Mouse (Mus musculus) intestine, embryonic 14.5 days (tissue): ENCODE data around the gene Twf1. TPM values are rescaled to one million over a fixed set of nuclear protein-coding genes. Genes with fewer than 3 reads are reported as not detected.

ENCODE experiments used
- ATAC-seq: fragments of 200-750 bp; cut with Nextera tagmentation; replicated peaks from 2 replicates; pipeline ENCODE4 v1.8.0; 2017; ENCODE audit warnings: low read depth, moderate number of reproducible peaks, moderate TSS enrichment, moderate library complexity; ENCODE audit not compliant: low FRiP score, low TSS enrichment
- DNase-seq: peaks from one replicate; pipeline ENCODE4 v3.0.0-alpha.2; 2018; ENCODE audit warnings: low spot score
- H3K27ac ChIP-seq: fragments of 300-500 bp; sonication (generic); 2 replicates; pipeline ENCODE4 v1.5.1; 2014; ENCODE audit warnings: low read depth, mild to moderate bottlenecking, control low read depth
- H3K27me3 ChIP-seq: fragments of 300-500 bp; sonication (generic); replicated peaks from 2 replicates; pipeline ENCODE4 v1.6.1; 2014; ENCODE audit warnings: low read length, control low read depth; ENCODE audit not compliant: control insufficient read depth, insufficient read depth
- H3K36me3 ChIP-seq: fragments of 300-500 bp; sonication (generic); 2 replicates; pipeline ENCODE4 v1.6.1; 2014; ENCODE audit warnings: low read length, control low read depth; ENCODE audit not compliant: control insufficient read depth, insufficient read depth
- H3K4me1 ChIP-seq: fragments of 300-500 bp; sonication (generic); replicated peaks from 2 replicates; pipeline ENCODE4 v1.6.1; 2014; ENCODE audit warnings: low read length, control low read depth, mixed read lengths; ENCODE audit not compliant: control insufficient read depth, insufficient read depth
- H3K4me2 ChIP-seq: fragments of 300-500 bp; sonication (generic); 2 replicates; pipeline ENCODE4 v1.6.1; 2014; ENCODE audit warnings: low read length
- H3K4me3 ChIP-seq: fragments of 300-500 bp; sonication (generic); 2 replicates; pipeline ENCODE4 v1.5.1; 2014; ENCODE audit warnings: low read depth, low read length, control low read depth, mixed read lengths
- H3K9ac ChIP-seq: fragments of 300-500 bp; sonication (generic); 2 replicates; pipeline ENCODE4 v1.6.1; 2014; ENCODE audit warnings: mild to moderate bottlenecking, low read length
- H3K9me3 ChIP-seq: fragments of 300-500 bp; sonication (generic); 2 replicates; pipeline ENCODE4 v1.6.1; 2016; ENCODE audit warnings: low read length, control low read depth; ENCODE audit not compliant: control insufficient read depth
- WGBS: fragments of 180-500 bp; shearing (Covaris S2); extraction: QIAGEN DNeasy Blood & Tissue Kit; methylation state at CpG from one replicate; pipeline ENCODE4 v1.1.7; 2014; 5-methylcytosine and 5-hydroxymethylcytosine counted together
- polyA plus RNA-seq: library from polyadenylated mRNA; unstranded; fragments of >200 nt; fragmentation: Nextera tagmentation; extraction: Ambion mirVana; gene quantifications from 2 replicates; pipeline ENCODE4 v1.2.1, GENCODE M21; 2014

The Twf1 gene
- 97.9 and 101 TPM in 2 replicates for polyA plus RNA-seq

DNA sequence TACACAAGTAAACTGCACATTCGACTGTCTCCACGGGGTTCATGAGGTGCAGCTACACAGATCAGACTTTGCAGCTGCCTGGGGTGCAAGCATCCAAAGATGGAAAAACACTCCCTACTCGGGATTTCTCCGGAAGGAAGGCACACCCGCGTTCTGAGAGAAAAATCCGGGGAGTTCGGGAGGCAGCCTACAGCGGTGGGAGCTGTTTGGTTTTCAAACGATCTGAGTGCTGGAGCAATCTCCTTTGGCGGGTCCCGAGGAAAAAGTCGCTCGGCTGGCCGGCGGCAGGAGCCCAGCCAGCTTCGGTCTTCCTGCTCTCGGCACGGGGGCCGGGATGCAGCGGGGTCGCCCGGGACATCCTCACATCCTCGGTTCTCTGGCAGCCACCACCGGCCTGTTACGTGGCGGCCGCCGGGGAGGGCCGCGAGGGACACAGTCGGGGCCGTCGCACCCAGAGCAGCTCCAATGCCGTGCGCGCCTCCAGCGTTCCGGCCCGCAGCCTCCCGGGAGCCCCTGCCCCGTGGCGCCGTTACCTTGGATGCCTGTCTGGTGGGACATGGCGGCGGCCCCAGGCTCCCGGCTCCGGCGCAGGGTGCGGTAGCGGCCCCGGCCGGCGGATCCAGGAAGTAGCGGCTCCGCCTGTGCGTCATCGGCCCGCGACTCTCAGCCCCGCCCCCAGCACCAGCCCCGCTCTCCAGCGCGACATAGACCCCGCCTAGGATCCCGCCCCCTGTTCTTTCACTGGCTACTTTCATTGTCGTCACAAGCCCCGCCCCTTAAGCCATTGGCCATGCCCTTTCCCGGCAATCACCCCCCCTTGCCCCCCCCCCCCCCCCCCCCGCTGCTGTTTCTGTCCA, at the start of gene Twf1:
TSS of gene Twf1 (minus strand) at position 671 of the 857 bp plus-strand sequence.
- H3K4me2 ChIP-seq = peak within 1 kb of the TSS; percentile 76
- ATAC-seq (peak; percentile 99), DNase-seq (peak; percentile 99)
- under 1% methylated on average over 68 of the region's 70 CpGs for WGBS
- no peaks in the 10 kb centered on the region for H3K27me3 ChIP-seq
- H3K9me3 ChIP-seq = no peaks in the 10 kb centered on the region
- peak within 1 kb of the TSS; percentile 95 for H3K4me3 ChIP-seq
- peaks cover 19% of the 10 kb centered on the region for H3K36me3 ChIP-seq
- H3K9ac ChIP-seq = peak within 1 kb of the TSS; percentile 78
- peaks cover 12% of the 10 kb centered on the region for H3K4me1 ChIP-seq
- peak within 1 kb of the TSS; percentile 77 for H3K27ac ChIP-seq

DNA sequence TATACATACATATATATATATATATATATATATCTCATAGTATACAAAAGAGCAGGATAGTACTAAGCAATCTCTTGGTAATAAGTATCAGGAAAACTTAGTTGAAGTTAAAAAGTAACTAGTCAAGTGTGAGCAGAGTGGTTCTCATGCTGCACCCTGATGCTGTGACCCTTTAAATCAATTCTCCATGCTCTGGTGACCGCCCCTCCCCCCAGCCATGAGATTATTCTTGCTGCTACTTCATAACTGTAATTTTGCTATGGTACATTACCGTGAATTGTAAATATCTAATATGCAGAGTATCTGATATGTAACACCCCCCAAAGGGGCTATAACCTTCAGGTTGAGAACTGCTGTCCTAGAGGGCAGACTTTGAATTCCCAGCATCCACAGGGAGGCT, 49.4 kb upstream of the Twf1 start:
- Histone ChIP-seq H3K9me3 (no peaks in the 10 kb centered on the region), H3K9ac (no peak overlapping the region)

DNA sequence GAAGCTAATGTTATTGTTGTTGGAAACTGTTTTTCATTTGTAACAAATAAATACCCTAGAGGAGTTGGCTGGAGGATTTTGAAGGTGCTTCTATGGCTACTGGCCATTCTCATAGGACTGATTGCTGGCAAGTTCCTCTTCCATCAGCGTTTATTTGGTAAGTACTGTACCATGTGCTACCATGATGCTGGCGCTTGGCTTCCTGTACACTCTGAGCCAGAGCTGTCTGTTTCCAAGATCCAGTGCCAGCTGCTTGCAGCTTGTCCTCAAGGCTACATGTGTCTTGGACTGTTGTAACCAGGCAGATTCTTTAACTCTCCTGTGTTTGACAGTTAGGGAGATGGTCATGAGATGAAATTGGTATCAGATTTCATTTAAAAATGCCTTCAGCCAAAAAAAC, 48.5 kb upstream of the Twf1 start:
- no peak overlapping the region for H3K27ac ChIP-seq
- 67% methylated on average over 2 of the region's 2 CpGs for WGBS
- no peak overlapping the region for H3K9ac ChIP-seq
- H3K4me2 ChIP-seq = no peak overlapping the region
- ATAC-seq (no peak), DNase-seq (no peak)
- H3K4me3 ChIP-seq = no peak overlapping the region
- H3K4me1 ChIP-seq = no peaks in the 10 kb centered on the region
- H3K36me3 ChIP-seq = no peaks in the 10 kb centered on the region
- H3K9me3 ChIP-seq = no peaks in the 10 kb centered on the region
- H3K27me3 ChIP-seq = no peaks in the 10 kb centered on the region

More for the DNA sequence above, 49.4 kb upstream of the Twf1 start:
- DNase-seq (no peak), ATAC-seq (no peak)
- no peak overlapping the region for H3K27ac ChIP-seq
- H3K4me3 ChIP-seq = no peak overlapping the region
- H3K27me3 ChIP-seq = no peaks in the 10 kb centered on the region
- H3K36me3 ChIP-seq = no peaks in the 10 kb centered on the region
- H3K4me1 ChIP-seq = no peaks in the 10 kb centered on the region
- 87% methylated on average over 2 of the region's 2 CpGs for WGBS
- H3K4me2 ChIP-seq = no peak overlapping the region

DNA sequence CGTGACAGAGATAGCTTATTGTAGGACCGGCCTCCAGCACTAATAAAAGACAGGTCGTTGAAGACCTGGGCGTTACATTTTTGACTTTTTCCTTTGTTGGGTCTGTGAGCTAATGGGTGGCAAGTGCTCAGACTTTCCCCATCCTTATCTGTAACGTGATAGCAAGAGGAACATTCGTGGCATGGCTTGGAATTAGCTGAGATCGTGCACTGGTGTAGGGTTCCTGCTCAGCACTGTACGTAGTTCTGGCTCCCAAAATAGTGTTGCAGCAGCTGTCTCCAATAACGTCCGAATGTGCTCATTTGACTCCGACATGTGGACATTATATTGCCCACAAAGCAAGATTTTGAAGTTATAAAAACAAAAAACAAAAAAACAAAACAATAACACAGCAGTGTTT, 44.8 kb upstream of the Twf1 start:
- Histone ChIP-seq H3K4me1 (no peaks in the 10 kb centered on the region), H3K27ac (no peak overlapping the region), H3K4me2 (no peak overlapping the region), H3K36me3 (no peaks in the 10 kb centered on the region), H3K4me3 (no peak overlapping the region), H3K9me3 (no peaks in the 10 kb centered on the region), H3K9ac (no peak overlapping the region), H3K27me3 (peaks cover 15% of the 10 kb centered on the region)
- ATAC-seq (no peak), DNase-seq (no peak)
- 79% methylated on average over 11 of the region's 11 CpGs for WGBS

DNA sequence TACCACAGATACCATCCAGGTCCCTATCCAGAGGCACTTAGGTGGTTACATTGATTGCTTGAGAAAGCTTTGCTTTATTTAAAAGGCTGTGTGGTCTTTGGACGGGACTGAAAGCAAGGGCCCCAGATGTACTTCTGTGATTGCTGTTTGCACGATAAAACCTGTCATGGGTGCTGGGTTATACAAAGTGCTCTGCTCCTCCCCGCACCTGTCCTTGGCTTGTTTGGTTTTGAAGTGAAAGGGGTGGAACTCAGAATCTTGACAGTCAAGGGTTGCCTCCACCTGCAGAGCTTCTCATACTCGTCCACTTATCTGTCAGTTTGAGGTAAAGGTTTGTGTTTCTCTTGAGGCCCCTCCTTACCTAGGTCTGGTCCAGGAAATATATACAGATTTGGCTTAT, 40.9 kb upstream of the Twf1 start:
- no peaks in the 10 kb centered on the region for H3K36me3 ChIP-seq
- DNase-seq (no peak), ATAC-seq (no peak)
- no peak overlapping the region for H3K4me2 ChIP-seq
- H3K4me3 ChIP-seq = no peak overlapping the region
- WGBS = 52% methylated on average over 4 of the region's 4 CpGs
- no peak overlapping the region for H3K27ac ChIP-seq
- peaks cover 19% of the 10 kb centered on the region for H3K27me3 ChIP-seq
- 0 out of 2 replicates have a peak, but pooled peaks cover 4% of the 10 kb centered on the region for H3K4me1 ChIP-seq
- H3K9ac ChIP-seq = no peak overlapping the region
- H3K9me3 ChIP-seq = no peaks in the 10 kb centered on the region

DNA sequence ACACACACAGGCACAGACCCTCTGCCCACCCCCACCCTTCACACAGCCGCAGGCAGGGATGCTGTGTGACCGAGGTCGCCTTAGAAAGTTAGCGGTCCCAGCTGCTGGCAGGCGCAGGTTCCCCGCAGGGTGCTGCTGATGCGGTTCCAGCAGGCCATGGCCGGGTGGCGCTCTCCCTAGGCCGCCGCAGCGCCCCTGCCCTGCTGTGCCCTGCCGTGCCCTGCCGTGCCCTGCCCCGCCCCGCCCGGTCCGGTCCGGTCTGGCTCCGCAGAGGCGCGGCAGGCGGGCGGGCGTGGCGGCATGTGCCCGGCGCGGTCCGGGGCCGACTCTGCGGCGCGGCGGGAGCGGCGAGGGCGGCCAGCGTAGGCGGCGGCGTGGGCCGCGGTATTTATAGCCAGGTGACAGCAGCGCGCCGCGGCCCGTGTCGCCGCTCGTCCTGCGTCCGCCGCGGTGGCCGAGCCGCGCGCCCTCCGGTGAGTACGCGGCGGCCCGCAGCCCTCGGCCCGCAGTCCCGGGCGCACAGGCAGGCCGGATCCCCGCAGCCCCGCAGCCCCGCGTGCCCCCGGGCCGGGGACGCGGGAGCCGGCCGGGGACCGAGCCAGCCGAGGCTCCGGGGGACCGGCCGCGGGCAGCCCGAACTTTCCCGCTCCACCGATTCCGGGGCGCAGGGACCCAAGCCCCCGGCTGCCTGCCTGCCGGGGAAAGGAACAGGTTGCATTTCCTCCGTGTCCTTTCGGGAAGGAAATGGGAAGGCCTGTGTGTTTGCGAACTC, 39.3 kb upstream of the Twf1 start, which contains the start of gene Tmem117:
TSS of gene Tmem117 (plus strand) at position 403 of the 772 bp plus-strand sequence.
- Histone ChIP-seq H3K4me3 (peak within 1 kb of the TSS; percentile 50), H3K36me3 (no peaks in the 10 kb centered on the region), H3K9ac (peak within 1 kb of the TSS; percentile 57), H3K27ac (no peak within 1 kb of the TSS), H3K9me3 (no peaks in the 10 kb centered on the region), H3K4me1 (0 out of 2 replicates have a peak, but pooled peaks cover 4% of the 10 kb centered on the region), H3K4me2 (peak within 1 kb of the TSS; percentile 97), H3K27me3 (peaks cover 19% of the 10 kb centered on the region)
- under 1% methylated on average over 85 of the region's 96 CpGs for WGBS
- ATAC-seq (peak; percentile 72), DNase-seq (peak; percentile 67)

DNA sequence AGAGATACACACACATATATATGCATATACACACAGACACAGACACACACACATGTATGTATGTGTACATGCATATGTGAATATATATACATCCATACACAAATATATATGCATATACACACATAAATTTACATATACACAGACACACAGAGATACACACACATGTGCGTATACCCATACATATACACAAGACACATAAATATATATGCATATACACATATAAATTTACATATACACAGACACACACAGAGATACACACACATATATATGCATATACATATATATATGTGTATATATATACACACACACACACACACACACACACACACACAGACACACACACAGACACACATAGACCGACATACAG, 38.8 kb upstream of the Twf1 start:
- Histone ChIP-seq H3K27me3 (peaks cover 19% of the 10 kb centered on the region), H3K4me3 (peak overlapping the region; percentile 50), H3K9ac (peak overlapping the region; percentile 57; the same call in 1 of the 2 replicates), H3K36me3 (no peaks in the 10 kb centered on the region), H3K27ac (no peak overlapping the region), H3K4me1 (0 out of 2 replicates have a peak, but pooled peaks cover 4% of the 10 kb centered on the region), H3K9me3 (no peaks in the 10 kb centered on the region), H3K4me2 (peak overlapping the region; percentile 97)
- no peak for ATAC-seq
- WGBS = 40% methylated on average over 2 of the region's 2 CpGs
- no peak for DNase-seq

DNA sequence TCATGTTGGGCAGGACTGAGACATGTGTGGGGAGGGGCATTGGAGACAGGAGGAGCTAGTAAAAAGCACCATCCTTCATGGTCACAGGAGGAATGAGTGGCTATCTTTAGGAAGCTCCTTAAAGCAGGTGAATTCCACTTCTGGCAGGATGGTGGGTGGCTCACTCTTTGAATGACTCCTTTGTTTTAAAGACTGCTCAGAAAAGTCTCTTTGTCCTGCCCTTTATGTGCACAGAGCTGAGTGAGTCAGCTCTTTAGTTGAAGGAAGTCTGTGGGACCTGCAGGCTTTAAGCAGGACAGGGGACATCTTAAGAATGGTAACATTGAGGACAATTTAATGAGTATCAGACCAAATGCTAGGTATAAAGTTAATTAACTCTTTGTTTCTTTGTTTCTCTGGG, 31.2 kb upstream of the Twf1 start:
- H3K27me3 ChIP-seq = no peaks in the 10 kb centered on the region
- no peaks in the 10 kb centered on the region for H3K9me3 ChIP-seq
- no peak overlapping the region for H3K4me2 ChIP-seq
- ATAC-seq = 0 out of 2 replicates have a peak, but pooled peaks have one; percentile 32
- no peaks in the 10 kb centered on the region for H3K36me3 ChIP-seq
- H3K9ac ChIP-seq = no peak overlapping the region
- H3K4me3 ChIP-seq = no peak overlapping the region
- no peak overlapping the region for H3K27ac ChIP-seq
- no peaks in the 10 kb centered on the region for H3K4me1 ChIP-seq
- DNase-seq = no peak
